9 mouse cellular contexts compared by ENCODE assay signal in the genomic region with DNA sequence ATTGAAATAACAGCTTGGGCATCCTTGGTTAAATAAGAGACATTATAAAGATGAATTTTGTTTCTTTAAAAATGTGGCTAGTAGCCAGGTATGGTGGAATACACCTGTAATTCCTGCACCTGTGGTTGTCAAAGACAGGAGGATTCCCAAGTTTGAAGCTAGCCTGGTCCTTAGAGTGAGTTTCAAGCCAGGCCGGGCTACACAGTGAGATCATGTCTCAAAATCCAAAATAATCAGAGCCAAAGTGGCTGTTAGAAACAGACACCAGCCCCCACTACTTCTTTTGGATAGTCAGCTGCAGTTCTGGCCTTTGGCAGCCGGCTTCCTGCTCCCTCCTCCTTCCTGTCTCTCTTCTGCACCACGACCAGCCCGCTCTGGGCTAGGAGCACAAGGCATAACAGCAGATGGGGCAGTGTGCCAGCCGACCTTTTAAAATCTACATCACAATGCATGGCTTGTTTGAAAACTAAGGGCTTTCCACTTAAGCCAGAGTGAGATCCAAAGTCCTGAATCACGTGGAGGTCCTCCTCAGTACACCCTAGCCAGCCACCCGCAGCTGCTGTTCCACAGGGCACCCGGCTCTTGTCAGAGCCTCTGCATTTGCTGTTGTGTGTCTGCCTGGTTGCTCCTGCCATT.
DNase-seq lines count a peak whose midpoint lies in the region; ATAC-seq lines count a peak whose summit lies in the region.
"Had no signal": no experiment of that assay in that cellular context is flagged by ENCODE, and none has a peak within 500 bp of the region (broad histone marks: within the 10 kb centered on the region; RNA-seq: fewer than 3 reads in every experiment).

No protein-coding gene starts in this region.

- H3K36me3 ChIP-seq in heart, embryonic 14.5 days (ENCODE audit: control insufficient read depth, insufficient read depth, low read length), result no peaks in the 10 kb centered on the region
- H3K36me3 ChIP-seq: embryonic facial prominence, embryonic 15.5 days had no signal

- peak overlapping the region; percentile 34 for H3K4me2 ChIP-seq in heart, embryonic 14.5 days (ENCODE audit: low read length)
- H3K4me2 ChIP-seq: embryonic facial prominence, embryonic 15.5 days had no signal

- H3K4me1 ChIP-seq in heart, embryonic 14.5 days (ENCODE audit: control insufficient read depth in 2 of 2, insufficient read depth in 2 of 2, low read length in 2 of 2), result peaks cover 5 to 12% of the 10 kb centered on the region in 2 experiments

- no peak overlapping the region for H3K9ac ChIP-seq in heart, embryonic 14.5 days (ENCODE audit: low read length)
- H3K9ac ChIP-seq: embryonic facial prominence, embryonic 15.5 days had no signal

- peak; percentile 48 to 63 for DNase-seq in cerebellum, postnatal 10 days
- no peak for DNase-seq in cerebellum, adult 8-10 months
- peak; percentile 57 to 62 for DNase-seq in kidney, postnatal 36 days
- DNase-seq in lung, postnatal 25 days (ENCODE audit: low spot score), result peak; percentile 31
- peak; percentile 10 for DNase-seq in right cerebral cortex, postnatal 25 days
- no peak for DNase-seq in adrenal gland, postnatal 10 days

- 8% methylated on average over 8 of the region's 8 CpGs for WGBS in heart, embryonic 14.5 days

- ATAC-seq in common myeloid progenitor, adult 5-6 weeks (replicated peaks; ENCODE audit: low read depth, poor library complexity, severe bottlenecking), result peak; percentile 63
- ATAC-seq in heart, embryonic 14.5 days (ENCODE audit: insufficient number of reproducible peaks, insufficient read depth, low FRiP score, low read depth), result peak; percentile 67

- no peak overlapping the region for H3K4me3 ChIP-seq in heart, embryonic 14.5 days (ENCODE audit: control insufficient read depth in 1 of 2, insufficient read depth in 1 of 2, low read depth in 1 of 2, low read length in 2 of 2)
- H3K4me3 ChIP-seq: embryonic facial prominence, embryonic 15.5 days had no signal

- H3K27me3 ChIP-seq in heart, embryonic 14.5 days (ENCODE audit: control insufficient read depth, insufficient read depth, low read length), result no peaks in the 10 kb centered on the region
- H3K27me3 ChIP-seq: embryonic facial prominence, embryonic 15.5 days had no signal

- H3K27ac ChIP-seq in heart, embryonic 14.5 days (replicated peaks in 1 of 2; ENCODE audit: control insufficient read depth in 1 of 2, insufficient read depth in 1 of 2, low read depth in 2 of 2, low read length in 2 of 2), result peak overlapping the region; percentile 22 to 38; a peak in 2 of 4 replicates
- H3K27ac ChIP-seq: embryonic facial prominence, embryonic 15.5 days had no signal

- no peaks in the 10 kb centered on the region for H3K9me3 ChIP-seq in heart, embryonic 14.5 days (ENCODE audit: control insufficient read depth, low read length)
- H3K9me3 ChIP-seq: embryonic facial prominence, embryonic 15.5 days had no signal

Comparison
In these comparisons a context has a peak if more than half of its experiments do, and no peak if none do; other contexts are left out.
1. DNase-seq: peak in cerebellum, postnatal 10 days (2 of 2), kidney, postnatal 36 days (2 of 2), lung, postnatal 25 days (single experiment) and right cerebral cortex, postnatal 25 days (single experiment); none in cerebellum, adult 8-10 months (single experiment) and adrenal gland, postnatal 10 days (single experiment).